Mouse (Mus musculus): ENCODE measurements around the gene Prim2. TPM values are rescaled to one million over a fixed set of nuclear protein-coding genes. Genes with fewer than 3 reads are reported as not detected.
A peak's percentile ranks its signal among the peaks of the same experiment; 100 is the strongest.

Gene Prim2
- polyA plus RNA-seq, 1 experiment from 2014 or later, result 61.5 TPM

- no peak for DNase-seq (ENCODE audit: extremely low spot score, low spot score)
- 56% methylated on average over 4 of the region's 4 CpGs for WGBS
Observed at GRCm38 (mm10) chr1:33680435-33680834, 10.8 kb upstream of the Prim2 start.

DNA sequence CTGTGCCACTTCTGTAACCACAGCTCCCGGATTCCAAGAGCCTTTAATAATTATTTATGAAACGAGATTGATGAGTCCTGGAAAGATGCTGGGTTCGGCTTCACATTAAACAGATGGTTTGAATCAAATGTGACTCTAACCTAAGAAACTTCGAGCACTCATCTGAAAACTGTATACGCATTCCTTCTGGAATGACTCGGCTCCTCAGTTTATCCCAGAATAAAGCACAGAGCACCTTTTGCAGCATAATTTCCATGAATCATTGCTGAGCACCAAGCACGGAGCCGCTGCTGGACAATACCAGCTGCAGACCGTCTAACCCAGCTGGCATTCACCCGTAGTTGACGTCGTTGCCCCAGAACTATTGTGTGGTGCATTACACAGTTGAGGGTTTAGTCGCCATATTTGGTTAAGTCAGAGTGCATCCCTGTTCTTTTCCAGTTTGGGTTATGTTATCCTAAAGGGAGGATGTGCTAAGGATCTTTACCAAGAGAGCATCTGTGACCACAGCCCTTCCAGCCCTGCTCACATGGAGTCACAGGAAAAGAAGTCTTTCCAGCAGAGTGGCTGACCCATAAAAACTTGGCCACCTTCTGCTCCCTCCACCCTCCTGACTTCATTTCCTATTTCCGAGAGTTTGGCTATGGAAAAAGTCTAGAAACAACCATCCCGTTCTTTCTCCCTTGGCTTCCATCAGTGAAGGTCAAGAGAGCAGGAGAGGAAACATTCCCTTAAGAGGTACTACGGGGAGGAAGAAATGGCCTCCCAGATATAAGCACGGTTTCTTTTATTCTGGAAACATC is 3.8 kb upstream of the Prim2 start:
- Histone ChIP-seq H3K27me3 (ENCODE audit: poor library complexity, severe bottlenecking) (no peaks in the 10 kb centered on the region), H3K4me1 (peaks cover 12% of the 10 kb centered on the region), H3K36me3 (replicated peaks) (peaks cover under 1% of the 10 kb centered on the region; the same call in 1 of the 2 replicates), H3K4me3 (no peak overlapping the region), H3K9me3 (no peaks in the 10 kb centered on the region), H3K27ac (no peak overlapping the region)
- WGBS, result 88% methylated on average over 17 of the region's 17 CpGs
- no peak for DNase-seq (ENCODE audit: extremely low spot score, low spot score)

More at GRCm38 (mm10) chr1:33680435-33680834, 10.8 kb upstream of the Prim2 start:
- no peak overlapping the region for H3K27ac ChIP-seq
- H3K27me3 ChIP-seq (ENCODE audit: poor library complexity, severe bottlenecking), result no peaks in the 10 kb centered on the region
- H3K4me1 ChIP-seq, result no peaks in the 10 kb centered on the region
- H3K36me3 ChIP-seq (replicated peaks), result no peaks in the 10 kb centered on the region
- no peak overlapping the region for H3K4me3 ChIP-seq
- peaks cover 3% of the 10 kb centered on the region; the same call in 1 of the 2 replicates for H3K9me3 ChIP-seq

DNA sequence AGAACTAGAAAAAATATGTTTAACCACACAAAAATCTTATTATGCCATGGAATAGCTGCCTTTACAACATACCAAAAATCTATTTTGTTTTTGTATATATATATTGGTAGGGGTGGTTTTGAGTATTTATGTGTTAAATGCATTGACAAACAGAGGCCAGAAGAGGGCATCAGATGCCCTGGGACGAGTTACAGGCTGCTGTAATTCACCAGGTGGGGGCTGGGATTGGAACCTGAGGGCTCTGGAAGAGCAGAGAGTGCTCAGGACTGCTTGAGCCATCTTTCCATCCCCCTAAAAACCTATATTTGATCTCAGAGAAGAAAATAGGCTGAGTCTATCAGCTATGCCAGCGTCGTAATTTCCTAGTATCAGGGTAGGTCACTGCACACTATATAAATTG is 2.9 kb upstream of the Prim2 start:
- H3K27ac ChIP-seq, result no peak overlapping the region
- H3K4me3 ChIP-seq, result no peak overlapping the region
- peaks cover 8% of the 10 kb centered on the region for H3K36me3 ChIP-seq (replicated peaks)
- no peaks in the 10 kb centered on the region for H3K27me3 ChIP-seq (ENCODE audit: poor library complexity, severe bottlenecking)
- 19% methylated on average over 3 of the region's 3 CpGs for WGBS
- H3K9me3 ChIP-seq, result no peaks in the 10 kb centered on the region
- H3K4me1 ChIP-seq, result peaks cover 16% of the 10 kb centered on the region
- no peak for DNase-seq (ENCODE audit: extremely low spot score, low spot score)

DNA sequence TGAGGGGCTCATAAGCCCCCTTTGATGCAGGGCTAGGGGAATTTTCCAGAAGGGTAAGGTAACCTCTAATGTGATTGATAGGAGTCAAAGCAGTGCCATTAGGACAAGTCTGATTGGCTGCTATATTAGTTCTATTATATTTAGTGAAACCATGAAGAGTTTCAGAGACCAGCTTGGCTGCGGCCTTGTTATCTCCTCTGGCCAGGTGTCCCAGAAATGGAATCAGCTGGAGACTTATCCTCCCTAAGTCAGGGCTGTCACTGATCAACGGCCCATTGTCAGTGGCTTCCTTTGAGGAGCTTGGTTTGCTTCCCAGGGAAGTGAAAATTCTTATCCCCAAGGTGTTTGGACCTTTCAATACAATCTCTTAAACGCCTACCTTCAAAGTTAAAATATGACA is 2.5 kb upstream of the Prim2 start:
- H3K4me3 ChIP-seq, result no peak overlapping the region
- WGBS, result 65% methylated on average over 3 of the region's 3 CpGs
- H3K36me3 ChIP-seq (replicated peaks), result peaks cover 13% of the 10 kb centered on the region
- no peaks in the 10 kb centered on the region for H3K27me3 ChIP-seq (ENCODE audit: poor library complexity, severe bottlenecking)
- H3K4me1 ChIP-seq, result peaks cover 16% of the 10 kb centered on the region
- no peaks in the 10 kb centered on the region for H3K9me3 ChIP-seq
- H3K27ac ChIP-seq, result no peak overlapping the region
- no peak for DNase-seq (ENCODE audit: extremely low spot score, low spot score)

- peaks cover 16% of the 10 kb centered on the region for H3K4me1 ChIP-seq
- no peak overlapping the region for H3K27ac ChIP-seq
- H3K36me3 ChIP-seq (replicated peaks), result peaks cover 19% of the 10 kb centered on the region
- 85% methylated on average over 5 of the region's 5 CpGs for WGBS
- H3K27me3 ChIP-seq (ENCODE audit: poor library complexity, severe bottlenecking), result no peaks in the 10 kb centered on the region
- DNase-seq (ENCODE audit: extremely low spot score, low spot score), result no peak
- no peaks in the 10 kb centered on the region for H3K9me3 ChIP-seq
- H3K4me3 ChIP-seq, result no peak overlapping the region
Observed at GRCm38 (mm10) chr1:33671441-33671840, 1.8 kb upstream of the Prim2 start.

- H3K36me3 ChIP-seq (replicated peaks), result peaks cover 32% of the 10 kb centered on the region
Observed at GRCm38 (mm10) chr1:33670164-33670616, 595 bp upstream of the Prim2 start.

GRCm38 (mm10) chr1:33663605-33664117 is 5.9 kb downstream of the Prim2 start:
- 90% methylated on average over 19 of the region's 19 CpGs for WGBS
- no peaks in the 10 kb centered on the region for H3K9me3 ChIP-seq
- no peaks in the 10 kb centered on the region for H3K27me3 ChIP-seq (ENCODE audit: poor library complexity, severe bottlenecking)
- DNase-seq (ENCODE audit: extremely low spot score, low spot score), result no peak
- no peak overlapping the region for H3K27ac ChIP-seq
- peaks cover 7% of the 10 kb centered on the region for H3K4me1 ChIP-seq
- H3K4me3 ChIP-seq, result no peak overlapping the region
- H3K36me3 ChIP-seq (replicated peaks), result peaks cover 84% of the 10 kb centered on the region

More at GRCm38 (mm10) chr1:33670164-33670616, 595 bp upstream of the Prim2 start:
- H3K27ac ChIP-seq, result peak overlapping the region; percentile 88
- peak overlapping the region; percentile 73 for H3K4me3 ChIP-seq
- WGBS, result under 1% methylated on average over 37 of the region's 37 CpGs
- peak; percentile 71 for DNase-seq (ENCODE audit: extremely low spot score, low spot score)
- H3K27me3 ChIP-seq (ENCODE audit: poor library complexity, severe bottlenecking), result no peaks in the 10 kb centered on the region
- H3K4me1 ChIP-seq, result peaks cover 16% of the 10 kb centered on the region
- no peaks in the 10 kb centered on the region for H3K9me3 ChIP-seq

DNA sequence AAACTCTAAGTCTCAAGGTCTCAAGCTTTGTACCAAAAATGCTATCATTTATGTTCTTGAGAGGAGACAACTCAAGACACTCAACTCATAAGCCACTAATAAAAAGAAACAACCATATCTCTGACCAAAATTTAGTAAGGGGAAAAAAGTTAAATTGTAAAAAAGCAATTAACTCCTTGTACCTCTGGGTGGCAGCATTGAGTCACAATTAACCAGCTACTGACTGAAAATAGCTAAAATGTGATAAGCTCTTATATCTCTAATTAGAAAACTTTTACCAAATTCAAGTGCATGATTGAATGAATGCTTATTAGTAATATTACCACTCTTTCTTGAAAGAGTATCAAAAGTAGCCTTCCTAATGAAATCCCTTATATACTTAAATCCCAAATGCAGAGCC is 6.4 kb downstream of the Prim2 start:
- DNase-seq (ENCODE audit: extremely low spot score, low spot score), result no peak
- Histone ChIP-seq H3K27ac (no peak overlapping the region), H3K9me3 (no peaks in the 10 kb centered on the region), H3K4me3 (no peak overlapping the region), H3K27me3 (ENCODE audit: poor library complexity, severe bottlenecking) (no peaks in the 10 kb centered on the region), H3K4me1 (peaks cover 2% of the 10 kb centered on the region), H3K36me3 (replicated peaks) (peaks cover 87% of the 10 kb centered on the region)

GRCm38 (mm10) chr1:33658302-33658701 is 11.3 kb downstream of the Prim2 start:
- 85% methylated on average over 4 of the region's 4 CpGs for whole genome bisulfite sequencing
- H3K4me1 ChIP-seq, result no peaks in the 10 kb centered on the region
- no peaks in the 10 kb centered on the region for H3K9me3 ChIP-seq
- H3K36me3 ChIP-seq (replicated peaks), result peaks cover 88% of the 10 kb centered on the region
- no peak overlapping the region for H3K27ac ChIP-seq
- no peak overlapping the region for H3K4me3 ChIP-seq
- H3K27me3 ChIP-seq (ENCODE audit: poor library complexity, severe bottlenecking), result no peaks in the 10 kb centered on the region
- DNase-seq (ENCODE audit: extremely low spot score, low spot score), result no peak

DNA sequence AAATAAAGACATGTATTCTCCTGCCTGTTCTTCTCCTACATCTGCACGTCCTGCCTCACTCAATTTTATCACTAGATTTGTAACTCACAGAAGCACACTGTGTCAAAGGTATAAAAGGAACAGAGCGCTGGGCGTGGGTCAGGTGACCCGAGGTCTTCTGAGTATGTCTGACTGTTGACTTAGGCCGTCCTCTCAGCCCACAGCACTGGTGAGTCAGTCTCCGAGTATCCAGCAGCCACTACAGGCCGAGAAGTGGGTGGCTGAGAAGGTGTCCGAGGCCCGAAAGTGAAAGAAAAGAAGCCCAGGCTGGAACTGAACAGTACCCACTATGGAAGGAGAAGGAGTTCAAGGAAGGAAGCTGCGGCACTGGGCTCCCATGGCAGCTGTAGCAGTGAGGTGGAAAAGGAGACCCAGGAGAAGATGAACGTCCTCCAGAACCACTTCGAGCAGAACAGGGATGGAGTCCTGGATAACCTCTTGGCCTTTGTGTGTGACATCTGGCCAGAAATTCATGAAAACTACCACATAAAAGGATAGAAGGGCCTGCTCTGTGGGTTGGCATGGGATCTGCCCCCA is 11.9 kb downstream of the Prim2 start:
- WGBS, result 92% methylated on average over 12 of the region's 12 CpGs
- no peaks in the 10 kb centered on the region for H3K9me3 ChIP-seq
- H3K27me3 ChIP-seq (ENCODE audit: poor library complexity, severe bottlenecking), result no peaks in the 10 kb centered on the region
- no peaks in the 10 kb centered on the region for H3K4me1 ChIP-seq
- H3K36me3 ChIP-seq (replicated peaks), result peaks cover 92% of the 10 kb centered on the region
- H3K27ac ChIP-seq, result no peak overlapping the region
- no peak overlapping the region for H3K4me3 ChIP-seq
- DNase-seq (ENCODE audit: extremely low spot score, low spot score), result no peak

GRCm38 (mm10) chr1:33650875-33651274 is 18.7 kb downstream of the Prim2 start:
- no peaks in the 10 kb centered on the region for H3K9me3 ChIP-seq
- peaks cover 88% of the 10 kb centered on the region for H3K36me3 ChIP-seq (replicated peaks)
- no peaks in the 10 kb centered on the region for H3K27me3 ChIP-seq (ENCODE audit: poor library complexity, severe bottlenecking)
- no peak for DNase-seq (ENCODE audit: extremely low spot score, low spot score)
- 91% methylated on average over 11 of the region's 11 CpGs for WGBS
- H3K4me3 ChIP-seq, result no peak overlapping the region
- H3K27ac ChIP-seq, result no peak overlapping the region
- no peaks in the 10 kb centered on the region; the same call in 1 of the 2 replicates for H3K4me1 ChIP-seq

GRCm38 (mm10) chr1:33649534-33650108 is 20.0 kb downstream of the Prim2 start:
- Histone ChIP-seq H3K27ac (no peak overlapping the region), H3K27me3 (ENCODE audit: poor library complexity, severe bottlenecking) (no peaks in the 10 kb centered on the region), H3K4me1 (peaks cover 3% of the 10 kb centered on the region; the same call in 1 of the 2 replicates), H3K4me3 (no peak overlapping the region), H3K36me3 (replicated peaks) (peaks cover 86% of the 10 kb centered on the region), H3K9me3 (no peaks in the 10 kb centered on the region)
- WGBS, result 94% methylated on average over 9 of the region's 9 CpGs
- no peak for DNase-seq (ENCODE audit: extremely low spot score, low spot score)

DNA sequence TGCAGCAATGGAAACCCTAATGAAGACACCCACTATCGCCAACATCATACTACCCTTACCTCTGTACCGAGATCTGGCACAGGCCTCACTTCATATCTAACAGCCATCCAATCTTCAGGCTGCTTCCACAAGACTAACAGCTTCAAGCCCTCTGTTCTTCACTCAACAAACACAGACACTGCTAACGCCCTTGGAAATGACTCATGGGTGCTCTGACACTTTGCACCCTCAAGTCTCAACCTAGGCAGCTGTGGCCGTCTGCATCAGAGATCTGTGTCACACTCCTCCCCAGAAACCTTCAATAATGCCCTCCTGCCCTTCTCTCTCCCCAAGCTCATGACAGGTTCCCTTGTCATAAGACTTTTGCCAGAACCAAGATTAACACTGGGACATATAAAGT is 20.6 kb downstream of the Prim2 start:
- Histone ChIP-seq H3K4me1 (peaks cover 3% of the 10 kb centered on the region; the same call in 1 of the 2 replicates), H3K27ac (no peak overlapping the region), H3K36me3 (replicated peaks) (peaks cover 86% of the 10 kb centered on the region), H3K27me3 (ENCODE audit: poor library complexity, severe bottlenecking) (no peaks in the 10 kb centered on the region), H3K4me3 (no peak overlapping the region), H3K9me3 (no peaks in the 10 kb centered on the region)
- DNase-seq (ENCODE audit: extremely low spot score, low spot score), result no peak
- 90% methylated on average over 4 of the region's 4 CpGs for WGBS

All from forebrain, embryonic 10.5 days (tissue).